Mouse (Mus musculus) hindlimb bud, embryonic 11.5 days (tissue): ENCODE results near the gene Acss1.
A peak's percentile ranks its signal among the peaks of the same experiment; 100 is the strongest.

Experiments used
- DNase-seq: peaks from one replicate; pipeline ENCODE4 v3.0.0-alpha.2; 2012; ENCODE audit warnings: low read depth, low spot score; ENCODE audit errors: extremely low spot score

The Acss1 gene

DNA sequence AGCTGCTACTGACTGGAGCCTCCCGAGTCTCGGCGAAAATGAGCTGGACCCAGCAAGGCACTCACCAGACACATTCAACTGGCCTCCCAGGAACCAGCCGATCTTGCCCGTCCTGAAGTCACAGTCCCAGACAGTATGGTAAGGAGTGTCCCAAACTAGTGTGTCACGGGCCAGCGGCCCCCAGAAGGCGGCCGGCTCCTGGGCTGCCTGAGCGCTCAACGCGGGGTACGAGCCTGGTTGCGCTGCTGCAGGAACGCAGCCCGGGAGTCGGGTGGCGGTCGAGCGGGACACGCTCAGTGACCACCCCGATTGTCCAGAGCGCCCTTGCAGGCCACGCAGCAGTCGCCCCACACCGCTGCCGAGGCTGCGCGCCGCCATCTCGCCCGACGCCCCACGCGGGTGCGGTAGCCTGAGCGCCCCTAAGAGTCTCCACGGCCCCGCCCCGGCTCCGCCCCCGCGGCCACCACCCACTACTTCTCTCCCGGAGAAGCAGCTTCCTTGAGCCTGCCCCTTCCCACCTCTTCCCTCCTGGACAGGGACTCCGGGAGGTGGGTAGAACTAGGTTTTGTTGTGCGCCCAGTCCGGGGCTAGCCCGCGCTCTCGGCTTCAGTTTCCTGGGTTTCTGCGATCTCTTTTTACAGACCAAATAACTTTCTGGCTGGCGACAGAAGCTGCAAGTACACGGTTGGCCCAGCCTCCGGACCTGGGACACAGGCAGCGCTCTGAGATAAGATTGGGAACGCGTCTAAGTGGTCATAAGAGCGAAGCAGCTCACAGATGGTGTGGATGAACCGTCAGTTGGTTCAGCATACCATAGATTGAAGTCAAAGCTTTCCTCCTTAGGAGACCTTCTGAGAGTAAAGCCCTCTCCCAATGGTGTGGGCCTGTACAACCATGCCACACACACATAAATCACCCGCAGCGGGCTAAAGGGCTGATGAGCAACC, at the start of gene Acss1:
Gene Acss1 (minus strand): TSS at position 681 of the 947 bp plus-strand sequence.
- DNase-seq = no peak

DNA sequence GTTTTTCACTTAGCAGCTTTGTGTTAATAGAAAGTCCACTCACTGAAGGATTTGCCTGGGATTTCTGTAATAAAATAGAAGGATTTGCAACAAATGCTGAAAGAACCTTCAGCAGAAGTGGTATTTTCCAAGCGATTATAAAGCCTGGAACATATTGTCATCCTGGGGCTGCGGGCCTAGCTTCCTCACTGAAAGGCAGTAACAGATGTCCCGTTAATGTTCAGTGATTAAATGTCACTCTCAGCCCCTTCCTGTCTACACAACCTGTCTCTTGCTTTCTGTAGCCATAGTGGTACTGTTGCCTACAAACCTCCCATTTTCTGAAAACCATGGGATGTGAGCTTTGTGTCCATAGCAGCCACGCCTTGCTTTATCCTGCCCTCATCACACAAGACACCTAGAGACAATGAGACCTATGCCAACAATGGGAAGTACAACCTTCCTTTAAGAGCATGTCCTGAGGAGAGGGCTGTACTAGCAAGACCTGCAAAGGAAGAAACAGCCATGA, 43.9 kb upstream of the Acss1 start:
- no peak for DNase-seq

- DNase-seq = no peak
Observed at GRCm38 (mm10) chr2:150691481-150692170, 23.3 kb upstream of the Acss1 start.

DNA sequence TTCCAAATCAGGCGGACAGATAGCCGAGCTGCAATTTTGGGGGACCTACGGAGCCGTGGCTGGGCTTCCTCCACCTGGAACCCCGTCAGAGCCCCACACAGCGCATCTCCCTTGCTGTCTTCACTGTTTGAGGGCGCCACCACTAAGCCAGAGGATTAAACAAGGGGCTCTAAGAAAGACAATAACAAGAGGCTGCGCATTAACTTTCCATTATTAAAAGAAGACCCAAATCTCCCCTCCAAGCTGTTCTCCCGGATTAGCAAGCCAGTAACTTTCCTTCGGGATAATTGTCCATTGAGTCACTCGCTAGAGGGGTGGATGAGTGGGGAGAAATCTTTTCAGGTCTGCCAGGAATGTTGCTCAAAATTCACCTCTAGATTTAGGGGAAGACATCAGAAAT, 21.9 kb upstream of the Acss1 start:
- no peak for DNase-seq

GRCm38 (mm10) chr2:150689223-150689800, 21.0 kb upstream of the Acss1 start, which contains the start of gene Vsx1:
Gene Vsx1 (minus strand): TSS chr2:150689360.
- DNase-seq = no peak

DNA sequence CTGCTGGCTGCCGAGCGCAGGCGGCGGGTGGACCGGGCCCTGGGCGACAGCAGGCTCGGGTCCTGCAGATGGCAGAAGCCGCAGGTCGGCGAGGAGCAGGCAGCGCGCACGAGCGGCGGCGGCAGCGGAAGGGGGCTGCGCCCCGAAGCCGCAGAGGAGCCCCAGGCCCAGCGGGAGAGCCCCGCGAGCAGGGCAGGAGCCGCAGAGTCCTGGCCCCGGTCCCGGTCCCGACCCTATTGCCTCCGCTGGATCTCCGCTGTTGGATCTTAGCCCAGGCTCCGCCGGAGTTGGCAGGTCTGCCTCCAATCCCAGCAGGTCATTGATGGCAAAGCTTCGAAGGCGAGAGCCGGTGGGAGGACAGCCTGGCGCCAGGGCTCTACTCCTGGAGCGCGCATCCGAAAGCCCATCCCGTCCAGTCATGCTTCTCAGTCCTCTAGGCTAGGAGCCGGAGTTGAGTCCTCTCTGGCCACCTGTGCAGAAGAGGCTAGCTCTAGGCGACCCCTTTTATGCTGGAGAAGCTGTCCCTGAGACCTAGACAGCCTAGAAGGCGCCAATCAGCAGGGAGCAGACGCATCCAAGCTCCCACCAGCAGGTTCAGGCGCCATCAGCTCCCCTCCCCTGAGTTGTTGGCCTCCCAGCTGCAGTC, 20.4 kb upstream of the Acss1 start:
- DNase-seq = no peak

DNA sequence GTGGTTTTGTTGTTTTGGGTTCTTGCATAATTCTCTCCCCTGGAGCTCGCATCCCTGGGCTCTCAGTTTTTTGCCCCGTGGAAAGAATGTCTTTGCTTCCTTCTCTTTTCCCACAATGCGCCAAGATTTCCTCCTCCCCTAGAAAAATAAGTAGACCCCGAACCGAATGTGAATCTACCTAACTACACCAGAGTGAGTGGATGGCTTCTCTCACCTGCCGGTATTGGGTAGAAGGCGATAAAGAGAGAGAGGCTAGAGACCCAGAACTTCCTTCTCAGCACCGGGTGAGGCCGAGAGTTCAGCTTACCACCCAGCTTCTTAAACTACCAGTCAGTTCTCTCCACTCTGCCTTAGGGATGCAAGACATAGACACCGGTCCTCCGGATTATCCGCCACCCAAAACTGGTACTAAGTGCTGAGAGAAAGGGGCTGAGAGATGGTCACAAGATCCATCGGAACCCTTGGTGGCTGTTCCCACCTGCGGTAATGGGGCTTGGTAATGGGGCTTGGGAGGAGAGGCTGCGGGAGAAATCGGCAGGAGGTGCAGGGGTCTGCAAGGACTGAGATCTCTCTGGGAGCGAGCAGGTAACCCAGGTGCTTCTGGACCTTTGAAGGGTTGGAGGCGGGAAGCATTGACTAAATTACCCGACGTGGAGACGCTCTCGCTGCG, 19.7 kb upstream of the Acss1 start:
- no peak for DNase-seq

DNA sequence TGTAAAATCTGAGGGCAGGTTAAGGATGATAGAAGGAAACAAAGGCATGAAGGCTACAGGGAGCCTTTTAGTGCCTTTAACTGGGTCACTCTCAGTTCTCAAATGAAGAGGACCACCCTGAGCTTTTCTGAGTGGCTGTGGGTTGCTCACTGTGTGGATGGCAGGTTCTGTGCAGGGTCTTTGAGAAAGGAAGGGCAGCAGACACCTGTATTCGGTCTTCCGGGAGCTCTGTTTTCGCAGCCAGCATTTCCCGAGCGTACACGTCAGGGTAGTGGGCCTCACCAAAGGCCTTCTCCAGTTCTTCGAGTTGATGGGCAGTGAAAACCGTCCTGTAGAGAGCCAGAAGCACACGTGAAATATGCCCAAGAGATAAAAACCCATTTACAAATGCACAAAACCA, 17.1 kb upstream of the Acss1 start:
- DNase-seq = no peak

DNA sequence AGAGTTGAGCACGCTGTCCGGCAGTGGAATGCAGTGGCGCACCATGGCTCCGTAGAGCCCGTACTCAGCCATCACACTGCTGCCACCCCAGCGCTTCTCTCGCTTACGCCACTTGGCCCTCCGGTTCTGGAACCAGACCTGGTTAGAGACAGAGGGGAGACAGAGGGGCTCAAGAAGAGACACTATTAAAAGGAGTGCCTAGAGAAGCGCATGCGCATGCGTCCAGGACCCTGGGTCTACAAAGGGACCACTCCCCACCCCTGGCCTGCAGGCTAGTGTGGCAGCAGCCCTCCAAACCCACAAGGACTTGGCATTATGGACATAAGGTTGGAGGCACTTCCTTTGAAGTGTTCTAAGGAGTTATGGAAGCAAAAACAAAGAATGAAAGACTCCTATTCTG, 16.2 kb upstream of the Acss1 start:
- DNase-seq = no peak

DNA sequence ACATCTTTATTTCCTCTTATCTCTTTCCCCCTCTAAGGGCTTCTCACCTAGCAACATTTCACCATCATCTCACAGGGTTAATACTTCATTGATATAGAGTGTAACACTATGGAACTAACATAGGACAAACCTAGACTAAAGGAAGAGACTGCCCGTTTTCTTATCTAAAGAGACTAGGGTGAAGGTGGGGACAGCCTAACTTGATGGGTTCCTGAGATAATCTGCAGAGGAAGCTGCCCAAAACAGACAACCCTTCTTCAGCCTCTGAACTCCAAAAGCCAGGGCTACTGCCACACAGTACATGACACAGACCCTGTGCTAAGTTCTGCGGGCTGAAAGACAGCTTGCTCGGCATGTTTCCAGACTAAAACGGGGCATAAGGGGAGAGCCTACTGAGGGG, 13.3 kb upstream of the Acss1 start:
- DNase-seq = no peak

DNA sequence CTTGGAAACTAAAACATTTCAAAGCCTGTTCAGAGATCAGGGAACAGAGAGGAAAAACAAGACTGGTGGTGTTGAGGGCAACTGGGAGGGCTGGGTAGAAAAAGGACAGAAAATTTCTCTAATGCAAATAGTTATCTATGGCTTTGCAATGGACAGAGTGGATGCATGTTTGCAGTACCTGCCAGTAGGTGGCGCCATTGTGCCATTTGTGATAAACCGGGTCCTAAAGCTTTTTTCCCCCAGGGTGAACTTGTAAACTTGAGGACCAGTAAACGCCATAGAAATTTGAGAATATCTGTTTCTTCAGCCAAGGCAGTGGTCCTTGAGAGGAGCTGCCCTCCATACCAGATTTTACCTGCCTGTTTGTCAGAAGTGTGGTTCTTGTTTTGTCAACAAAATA, 10.1 kb upstream of the Acss1 start:
- DNase-seq = peak; percentile 79

DNA sequence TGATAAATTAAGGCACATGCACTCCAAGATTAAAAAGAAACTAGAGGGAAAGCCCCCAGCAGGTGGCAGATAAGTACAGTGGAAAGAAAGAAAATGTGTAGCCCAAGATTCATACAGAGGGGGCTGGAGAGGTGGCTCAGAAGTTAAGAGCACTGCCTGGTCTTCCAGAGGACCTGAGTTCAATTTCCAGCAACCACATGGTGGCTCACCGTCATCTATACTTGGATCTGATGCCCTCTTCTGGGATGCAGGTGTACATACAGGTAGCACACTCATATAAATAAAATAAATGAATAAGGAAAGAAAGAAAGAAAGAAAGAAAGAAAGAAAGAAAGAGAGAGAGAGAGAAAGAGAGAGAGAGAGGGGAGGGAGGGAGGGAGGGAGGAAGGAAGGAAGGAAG, 7.2 kb upstream of the Acss1 start:
- DNase-seq = no peak

- DNase-seq = peak; percentile 80
Observed at GRCm38 (mm10) chr2:150674900-150675299, 6.6 kb upstream of the Acss1 start.

DNA sequence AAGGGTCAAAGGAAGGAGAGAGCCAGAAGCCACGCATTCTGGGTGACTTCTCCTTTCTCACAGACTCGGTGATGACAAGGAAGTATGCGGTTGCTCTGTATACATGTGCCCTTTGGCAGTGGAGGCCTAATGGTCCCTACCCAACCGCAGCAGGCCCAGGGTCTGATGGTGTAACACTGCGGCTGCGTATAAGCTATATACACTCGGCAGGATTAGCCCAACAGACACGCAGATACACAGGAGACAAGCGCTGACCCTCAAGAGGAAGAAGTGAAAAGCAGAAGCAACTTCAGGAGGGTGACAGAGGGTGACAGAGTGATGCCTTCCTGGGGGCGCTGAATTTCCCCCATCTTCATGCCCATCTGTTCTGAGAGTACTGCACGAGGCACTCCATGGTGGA, 5.6 kb upstream of the Acss1 start:
- DNase-seq = no peak

DNA sequence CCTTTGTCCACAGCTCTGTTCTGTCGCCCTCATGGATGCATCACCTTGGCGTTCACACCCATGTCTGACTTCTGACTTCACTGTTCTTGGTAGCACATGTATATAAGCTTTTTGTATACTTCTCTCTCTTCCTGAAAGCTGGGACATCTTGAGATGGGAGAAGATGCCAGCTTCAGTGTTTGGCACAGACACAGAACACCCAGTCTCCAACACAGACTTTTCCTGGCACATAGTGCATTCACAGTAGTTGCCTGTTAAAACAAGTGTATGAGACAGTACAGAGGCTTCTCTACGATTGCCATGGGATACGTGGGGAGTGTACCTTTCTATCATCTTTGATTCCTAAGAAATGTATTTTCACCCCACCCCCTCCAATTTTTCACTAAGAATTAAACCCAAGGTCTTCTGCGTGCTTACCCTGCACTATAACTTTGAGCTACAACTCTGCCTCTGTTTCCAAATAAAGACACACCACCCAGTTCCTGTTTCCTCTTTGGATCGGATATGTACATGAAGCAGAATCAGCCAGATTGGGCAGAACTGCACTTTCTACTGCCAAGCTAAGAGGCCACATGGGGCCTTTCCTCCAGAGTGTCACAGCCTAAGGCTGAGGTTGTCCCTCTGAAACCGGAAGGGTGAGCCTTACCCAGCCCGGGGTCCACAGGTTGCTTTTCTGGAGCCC, 3.5 kb upstream of the Acss1 start:
- DNase-seq = no peak

DNA sequence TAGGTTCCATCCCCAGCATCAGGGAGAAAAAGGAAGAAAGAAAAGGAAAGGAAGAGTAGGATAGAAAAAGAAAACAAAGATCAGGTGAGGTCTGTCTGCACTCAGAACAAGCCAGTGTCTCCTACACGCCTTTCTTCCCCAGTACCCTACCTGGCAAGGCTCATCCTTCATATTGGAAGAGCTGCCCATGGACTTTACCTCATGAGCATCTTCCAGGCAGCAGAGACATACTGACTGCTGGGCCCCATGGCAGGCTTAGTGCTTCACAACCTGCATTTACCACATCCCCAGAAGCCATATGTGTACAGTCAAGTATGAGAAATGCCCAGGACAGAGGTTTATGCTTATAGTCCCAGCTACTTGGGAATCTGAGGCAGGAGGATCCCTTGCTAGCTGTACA, 2.6 kb upstream of the Acss1 start:
- DNase-seq = no peak

DNA sequence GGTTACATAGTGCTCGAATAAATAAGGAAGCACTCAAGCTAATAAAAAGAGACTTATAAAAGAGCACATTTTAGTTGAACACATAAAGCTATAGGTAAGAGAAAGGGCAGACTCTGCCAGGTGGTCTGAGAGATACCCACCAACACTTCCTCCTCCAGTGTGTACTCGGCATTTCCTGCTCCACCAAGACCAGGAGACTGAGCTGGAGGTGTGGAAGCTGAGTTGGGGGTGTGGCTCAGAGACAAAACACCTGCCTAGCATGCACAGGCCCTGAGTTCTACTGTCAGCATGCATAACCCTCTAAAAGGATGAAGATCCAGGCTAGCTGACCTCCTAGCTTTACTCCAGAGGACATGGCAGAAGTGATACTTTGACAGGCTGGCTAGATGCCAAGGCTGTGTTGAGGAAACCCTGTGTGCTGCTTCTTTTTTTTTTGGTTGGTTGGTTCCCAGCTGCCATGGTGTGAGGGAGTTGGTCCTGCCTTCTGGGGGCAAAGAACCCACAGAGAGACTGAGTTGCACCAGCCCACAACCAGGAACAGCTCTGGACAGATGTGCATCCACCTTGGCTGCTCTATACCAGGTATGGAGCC, 1.2 kb upstream of the Acss1 start:
- no peak for DNase-seq

GRCm38 (mm10) chr2:150668956-150669355, 656 bp upstream of the Acss1 start:
- DNase-seq = no peak

DNA sequence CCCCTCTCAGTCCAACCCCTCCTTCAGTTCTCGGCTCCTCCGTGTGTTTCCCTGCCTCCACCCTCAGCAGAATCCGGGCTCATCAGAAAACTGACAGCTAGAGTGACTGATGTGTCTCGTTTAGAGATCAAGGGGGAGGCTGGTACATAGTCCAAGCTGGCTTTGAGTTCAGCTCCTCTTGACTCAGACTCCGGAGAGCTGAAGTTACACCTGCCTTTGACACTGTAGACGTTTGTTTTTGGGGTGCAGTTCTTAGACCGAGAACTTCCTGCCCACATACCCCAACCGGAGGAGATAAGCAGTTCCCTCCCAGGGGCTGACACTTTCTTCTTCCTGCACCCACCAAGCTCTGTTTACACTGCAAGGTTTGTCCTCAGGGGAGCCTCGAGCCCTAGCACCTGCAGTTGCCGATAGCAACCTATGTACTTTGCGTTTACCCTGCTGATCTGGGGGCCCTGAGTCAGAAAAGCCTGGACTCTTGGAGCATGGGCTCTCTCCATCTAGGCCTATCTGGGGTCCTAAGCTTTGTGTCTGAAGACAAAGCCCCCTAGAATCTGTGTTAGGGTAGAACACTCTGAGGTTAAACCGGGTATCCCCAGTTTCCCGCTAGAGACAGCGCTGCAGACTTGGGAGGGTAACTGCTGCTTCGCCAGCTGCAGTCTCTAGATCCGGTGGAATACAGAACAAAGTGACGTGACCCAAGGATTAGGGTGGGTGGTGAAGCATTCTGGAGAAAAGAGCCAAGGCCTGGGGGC, 1.1 kb downstream of the Acss1 start:
- no peak for DNase-seq
